In the genomic region with DNA sequence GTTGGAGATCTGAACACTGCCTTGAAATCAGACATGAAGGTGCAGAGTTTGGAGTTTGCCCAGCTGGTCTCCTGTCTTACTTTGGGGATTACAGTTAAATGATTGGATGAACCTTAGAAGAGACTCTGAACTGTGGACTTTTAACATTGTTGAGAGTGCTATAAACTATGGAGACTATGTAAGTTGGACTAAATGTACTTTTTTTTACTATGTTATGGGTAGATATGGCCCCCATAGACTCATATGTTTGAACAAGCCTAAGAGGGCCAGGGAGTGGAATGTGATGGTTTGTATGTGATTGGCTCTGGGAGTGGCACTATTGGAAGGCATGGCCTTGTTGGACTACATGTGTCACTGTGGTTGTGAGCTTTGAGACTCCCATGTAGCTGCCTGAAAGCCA, we compare ENCODE assay signal across 37 mouse cellular contexts. TPM values are rescaled to one million over a fixed set of nuclear protein-coding genes. Genes with fewer than 3 reads are reported as not detected.
"Had no signal": no experiment of that assay in that cellular context is flagged by ENCODE, and none has a peak within 500 bp of the region (broad histone marks: within the 10 kb centered on the region; RNA-seq: fewer than 3 reads in every experiment).

No protein-coding gene starts in this region.

- H3K4me1 ChIP-seq: heart, embryonic 10.5 days; heart, embryonic 12.5 days; hindbrain, embryonic 10.5 days; hindbrain, embryonic 12.5 days; limb, embryonic 10.5 days; limb, embryonic 12.5 days; liver, embryonic 13.5 days; liver, embryonic 15.5 days had no signal

- DNase-seq: gastrocnemius, adult 2 months; gastrocnemius, postnatal 10 days; gastrocnemius, postnatal 25 days; heart, adult 18-20 months; heart, postnatal 10 days; heart, postnatal 4 days; kidney, adult 11 months; kidney, postnatal 14 days; layer of hippocampus, adult 9-11 months; layer of hippocampus, postnatal 36 days; liver; liver, embryonic 13.5 days; liver, postnatal 0 days had no signal

- H3K4me3 ChIP-seq: gastrocnemius, adult 2 months; heart, embryonic 10.5 days; heart, embryonic 12.5 days; hindbrain, embryonic 10.5 days; hindbrain, embryonic 12.5 days; limb, embryonic 10.5 days; limb, embryonic 12.5 days; liver, embryonic 13.5 days; liver, embryonic 15.5 days had no signal

- H3K9ac ChIP-seq: heart, embryonic 12.5 days; hindbrain, embryonic 12.5 days; hindbrain, embryonic 14.5 days; limb, embryonic 12.5 days; liver, embryonic 13.5 days; liver, embryonic 15.5 days; liver, postnatal 0 days had no signal

- H3K27me3 ChIP-seq: hindbrain, embryonic 12.5 days; limb, embryonic 12.5 days; liver, embryonic 13.5 days; liver, embryonic 15.5 days had no signal

- ATAC-seq: hindbrain, embryonic 16.5 days; inflammation-experienced regulatory T-cells, adult 6 months; liver, postnatal 0 days had no signal

- H3K36me3 ChIP-seq: heart, embryonic 10.5 days; heart, embryonic 12.5 days; hindbrain, embryonic 10.5 days; hindbrain, embryonic 12.5 days; limb, embryonic 10.5 days; limb, embryonic 12.5 days; liver, embryonic 13.5 days; liver, embryonic 15.5 days had no signal

- H3K27ac ChIP-seq: gastrocnemius, adult 2 months; heart, embryonic 10.5 days; hindbrain, embryonic 10.5 days; hindbrain, embryonic 12.5 days; hindbrain, embryonic 14.5 days; kidney, postnatal 0 days; limb, embryonic 10.5 days; limb, embryonic 12.5 days; liver, embryonic 13.5 days; liver, embryonic 15.5 days had no signal

- H3K9me3 ChIP-seq: heart, embryonic 10.5 days; hindbrain, embryonic 10.5 days; hindbrain, embryonic 12.5 days; limb, embryonic 10.5 days; limb, embryonic 12.5 days; liver, embryonic 13.5 days; liver, embryonic 15.5 days had no signal

- H3K4me2 ChIP-seq: heart, embryonic 12.5 days; hindbrain, embryonic 12.5 days; hindbrain, embryonic 14.5 days; limb, embryonic 12.5 days; liver, embryonic 11.5 days; liver, embryonic 13.5 days; liver, embryonic 15.5 days had no signal

RNA-seq across cellular contexts. Expression of gene Tmem92, which starts 53.8 kb away (rescaled TPM):
- total RNA-seq: gastrocnemius, adult 2 months; gastrocnemius, postnatal 10 days; gastrocnemius, postnatal 25 days; gastrocnemius, postnatal 4 days; granulocyte monocyte progenitor cell, adult 5-6 weeks; heart, adult 18-20 months; heart, adult 8-10 months; heart, postnatal 10 days; heart, postnatal 25 days; heart, postnatal 4 days; layer of hippocampus, adult 18-20 months; layer of hippocampus, adult 8-10 months; layer of hippocampus, postnatal 14 days; layer of hippocampus, postnatal 36 days; left cerebral cortex, adult 18-20 months; left cerebral cortex, adult 8-10 months had no signal
- polyA plus RNA-seq: heart, embryonic 10.5 days; heart, embryonic 12.5 days; heart, embryonic 14.5 days; hindbrain, embryonic 10.5 days; hindbrain, embryonic 12.5 days; hindbrain, embryonic 14.5 days; hindbrain, embryonic 16.5 days; inflammation-experienced regulatory T-cells, adult 6 months; kidney, embryonic 14.5 days; kidney, postnatal 0 days; limb, embryonic 10.5 days; limb, embryonic 12.5 days; limb, embryonic 14.5 days; liver, embryonic 11.5 days; liver, embryonic 13.5 days; liver, embryonic 15.5 days; liver, postnatal 0 days had no signal
